Mouse (Mus musculus): Measurements from ENCODE around the gene Intu.

DNA sequence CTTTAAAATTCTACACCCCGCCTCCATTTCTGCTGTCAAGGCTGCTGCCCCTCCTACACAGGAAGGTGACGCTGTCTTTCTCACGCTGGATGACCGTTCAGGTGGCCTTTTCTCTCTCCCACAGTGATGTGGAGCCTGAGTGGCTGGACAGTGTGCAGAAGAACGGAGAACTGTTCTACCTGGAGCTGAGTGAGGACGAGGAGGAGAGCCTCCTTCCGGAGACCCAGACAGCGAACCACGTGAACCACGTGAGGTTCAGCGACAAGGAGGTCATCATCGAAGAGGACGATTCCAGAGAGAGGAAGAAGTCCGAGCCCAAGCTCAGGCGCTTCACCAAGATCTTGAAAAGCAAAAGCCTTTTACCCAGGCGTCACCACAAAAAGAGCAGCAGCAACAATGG lies 122.5 kb downstream of the Intu start:
- no peak for TF ChIP-seq POLR2A (IDR thresholded peaks at IDR 0.05; ENCODE audit: control insufficient read depth, low read depth, low read length)
- no peak for TF ChIP-seq CTCF (IDR thresholded peaks at IDR 0.05; ENCODE audit: control insufficient read depth, insufficient read depth, insufficient replicate concordance, low read depth, low read length)

Measured in testis, adult 2 months (tissue).